Mouse (Mus musculus) macrophage (primary cell): ENCODE measurements around the gene Togaram2. TPM values are rescaled to one million over a fixed set of nuclear protein-coding genes. Genes with fewer than 3 reads are reported as not detected.
"Not testable (repeated sequence)": the region's sequence is repeated elsewhere in the genome, so short reads cannot be mapped to it uniquely, and the experiment has no call there.

Experiments used
- H3K27ac ChIP-seq: fragments of 350-480 bp; formaldehyde crosslinking; 2 replicates; pipeline ENCODE4 v1.9.0; 2021
- H3K36me3 ChIP-seq: fragments of 350-480 bp; formaldehyde crosslinking; 2 replicates; pipeline ENCODE4 v1.9.0; 2021; ENCODE audit errors: inconsistent target
- H3K4me3 ChIP-seq: fragments of 350-480 bp; formaldehyde crosslinking; 2 replicates; pipeline ENCODE4 v1.9.0; 2021; ENCODE audit errors: inconsistent target
- H3K79me2 ChIP-seq: fragments of 350-480 bp; formaldehyde crosslinking; 2 replicates; pipeline ENCODE4 v1.9.0; 2021; ENCODE audit errors: inconsistent target
- WGBS: methylation state at CpG from one replicate; pipeline ENCODE4 v1.1.7; 2026; ENCODE audit warnings: inconsistent platforms; ENCODE audit not compliant: missing documents; 5-methylcytosine and 5-hydroxymethylcytosine counted together
- polyA plus RNA-seq: library from polyadenylated mRNA; stranded (reverse); fragments of 250-400 nt; gene quantifications from 3 replicates; pipeline ENCODE4 v1.2.4, GENCODE M21; 2018; ENCODE audit warnings: inconsistent platforms

Gene Togaram2
- polyA plus RNA-seq, 1 experiment from 2014 or later: not detected

DNA sequence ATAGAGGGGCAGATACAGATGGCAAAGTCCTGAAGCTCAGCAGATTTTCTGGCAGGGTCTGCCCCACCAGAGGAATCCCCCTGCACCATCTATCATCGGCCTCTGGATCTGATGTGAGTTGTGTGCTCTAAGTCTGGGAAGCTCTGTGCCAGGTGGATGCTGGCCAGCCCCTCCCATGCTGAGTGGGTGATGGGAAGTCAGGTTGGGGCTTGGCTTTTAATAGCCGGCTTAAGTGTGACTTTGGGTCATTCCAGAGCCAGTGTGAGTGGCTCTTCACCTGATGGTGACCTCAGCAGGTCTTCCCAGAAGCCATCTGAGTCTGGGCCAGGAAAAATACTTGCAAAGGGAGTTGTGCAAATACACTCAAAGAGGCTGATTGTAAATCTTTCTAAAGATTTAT lies 57.6 kb downstream of the Togaram2 start:
- Histone ChIP-seq H3K4me3 (no peak overlapping the region), H3K36me3 (no peaks in the 10 kb centered on the region), H3K27ac (no peak overlapping the region), H3K79me2 (no peaks in the 10 kb centered on the region)
- WGBS: 78% methylated on average over 2 of the region's 2 CpGs

DNA sequence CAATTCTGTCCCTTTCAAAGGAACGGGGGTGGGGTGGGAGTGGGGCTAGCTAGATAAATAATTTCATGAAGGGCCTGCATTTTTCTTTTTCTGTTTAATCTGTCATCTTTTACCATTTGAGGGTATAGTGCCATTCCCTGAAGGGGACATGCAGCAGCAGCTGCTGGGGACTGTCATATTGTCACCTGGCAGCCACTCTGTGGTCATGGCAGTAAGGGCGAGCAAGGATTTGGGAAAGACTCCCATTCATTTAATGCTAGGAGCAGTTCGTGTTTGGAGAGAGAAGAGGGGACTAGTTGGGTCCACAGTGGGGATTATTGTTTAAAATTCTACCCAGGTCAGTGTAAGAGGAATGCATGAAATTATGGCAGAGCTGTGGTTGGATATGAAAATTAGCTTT lies 63.4 kb downstream of the Togaram2 start:
- H3K27ac ChIP-seq: no peak overlapping the region
- H3K4me3 ChIP-seq: no peak overlapping the region
- no peaks in the 10 kb centered on the region for H3K79me2 ChIP-seq
- H3K36me3 ChIP-seq: no peaks in the 10 kb centered on the region
- WGBS: 81% methylated on average over 3 of the region's 3 CpGs

DNA sequence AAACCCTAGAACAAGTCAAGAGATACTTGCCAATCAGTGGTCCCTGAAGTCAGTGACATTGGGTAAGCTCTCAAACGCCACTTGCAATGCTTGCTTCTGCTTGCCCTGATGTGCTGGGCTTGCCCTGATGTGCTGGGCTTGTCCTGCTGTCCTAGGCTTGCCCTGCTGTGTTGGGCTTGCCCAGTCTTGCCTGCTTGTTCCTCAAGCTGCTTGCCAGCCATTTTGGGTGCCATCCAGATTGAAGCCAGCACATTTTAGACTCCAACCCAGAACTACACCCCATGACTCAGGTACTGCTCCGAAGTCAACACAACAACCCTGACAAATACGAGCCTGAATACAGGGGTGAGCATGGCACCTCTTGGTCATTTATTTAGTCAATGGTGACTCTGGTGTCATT lies 69.1 kb downstream of the Togaram2 start:
- WGBS: 100% methylated on average over 3 of the region's 3 CpGs
- no peaks in the 10 kb centered on the region for H3K79me2 ChIP-seq

DNA sequence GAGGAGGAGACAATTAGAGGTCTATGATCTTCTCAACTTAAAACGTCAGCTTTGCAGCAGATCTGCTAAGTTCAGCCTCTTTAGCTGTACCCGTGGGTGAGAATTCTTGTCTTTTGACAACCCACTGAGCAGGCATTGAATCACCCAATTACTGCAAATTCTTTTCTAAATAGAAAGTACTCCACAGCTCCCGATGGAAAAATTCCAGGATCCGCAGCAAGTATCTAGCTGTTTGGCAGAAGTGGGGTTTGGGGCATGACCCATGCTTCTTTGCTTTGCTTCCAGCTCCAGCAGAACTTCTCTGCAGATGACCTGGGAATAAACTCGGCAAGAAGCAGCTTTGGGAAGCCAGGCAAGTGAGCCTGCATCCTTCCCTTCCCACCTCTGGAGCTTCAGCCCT lies 69.9 kb downstream of the Togaram2 start:
- Histone ChIP-seq H3K79me2 (no peaks in the 10 kb centered on the region), H3K4me3 (no peak overlapping the region), H3K36me3 (no peaks in the 10 kb centered on the region), H3K27ac (no peak overlapping the region)
- 84% methylated on average over 5 of the region's 5 CpGs for WGBS

More for the DNA sequence above, 69.1 kb downstream of the Togaram2 start:
- no peak overlapping the region for H3K27ac ChIP-seq
- H3K4me3 ChIP-seq: no peak overlapping the region
- no peaks in the 10 kb centered on the region for H3K36me3 ChIP-seq

DNA sequence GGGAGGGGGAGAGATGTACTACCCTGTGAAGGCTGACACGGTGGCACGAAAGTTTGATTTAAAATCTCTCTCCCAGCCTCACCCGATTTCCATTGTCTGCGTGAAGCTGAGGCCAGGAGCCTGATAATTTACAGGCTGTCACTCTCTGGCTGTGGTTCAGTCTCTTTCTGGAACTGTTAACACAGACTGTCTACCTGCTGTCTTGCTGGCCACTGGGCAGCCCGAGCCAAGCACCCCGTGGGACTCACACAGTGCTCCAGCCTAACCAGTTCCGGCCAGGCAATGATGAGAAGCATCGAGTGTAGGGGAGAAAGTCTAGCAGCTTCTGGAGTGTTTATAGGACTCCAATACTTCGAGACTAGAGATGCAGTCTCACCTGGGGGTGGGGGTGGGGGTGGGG lies 73.1 kb downstream of the Togaram2 start:
- H3K4me3 ChIP-seq: no peak overlapping the region
- H3K27ac ChIP-seq: no peak overlapping the region
- 82% methylated on average over 9 of the region's 9 CpGs for WGBS
- H3K79me2 ChIP-seq: no peaks in the 10 kb centered on the region
- no peaks in the 10 kb centered on the region for H3K36me3 ChIP-seq

DNA sequence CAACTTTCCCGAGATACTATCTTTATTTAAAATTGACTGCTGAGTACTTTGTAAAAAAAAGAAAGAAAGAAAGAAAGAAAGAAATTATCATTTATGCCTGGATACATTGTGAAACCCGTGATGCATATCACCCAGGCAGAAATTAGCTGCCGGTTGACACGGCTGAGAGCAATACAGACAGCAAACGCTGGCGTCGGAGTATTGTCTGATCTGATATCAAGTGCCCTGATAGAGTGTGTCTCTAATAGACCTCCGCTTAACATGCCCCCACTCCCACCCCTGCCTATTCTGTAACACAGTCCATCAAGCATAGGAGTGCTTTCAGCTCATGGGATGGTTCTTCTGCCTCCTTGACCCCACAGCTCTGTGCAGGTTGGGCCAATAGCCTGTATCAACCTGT lies 74.5 kb downstream of the Togaram2 start:
- H3K27ac ChIP-seq: no peak overlapping the region
- no peak overlapping the region for H3K4me3 ChIP-seq
- WGBS: 90% methylated on average over 8 of the region's 8 CpGs
- H3K79me2 ChIP-seq: no peaks in the 10 kb centered on the region
- H3K36me3 ChIP-seq: no peaks in the 10 kb centered on the region

DNA sequence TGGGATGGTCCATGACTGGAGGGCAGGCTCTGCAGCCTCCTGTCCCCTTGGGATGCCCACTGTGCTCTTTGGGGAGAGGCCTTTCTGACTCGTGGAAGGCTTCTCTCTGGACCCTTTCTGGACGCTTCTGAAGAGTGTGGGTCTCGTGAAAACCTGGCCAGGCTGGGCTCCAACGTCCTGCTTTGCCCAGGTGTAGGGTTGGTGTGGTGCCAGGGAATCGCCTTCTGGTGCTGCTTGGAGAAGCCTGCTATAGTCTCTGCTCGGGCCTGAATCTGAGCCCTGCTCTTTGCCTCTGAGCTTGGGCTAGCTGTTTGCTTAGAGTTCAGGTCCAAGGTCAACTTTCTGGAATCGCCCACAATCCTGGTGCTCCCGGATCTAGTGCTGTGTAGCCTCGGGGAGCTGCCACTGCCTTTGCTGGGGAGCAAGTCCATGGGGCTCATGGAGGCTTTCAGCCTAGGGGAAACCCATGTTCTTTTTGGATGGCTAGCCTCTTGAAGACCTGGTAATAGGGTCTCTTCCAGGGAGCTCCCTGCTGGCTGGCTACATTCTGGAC lies 76.6 kb downstream of the Togaram2 start:
- no peaks in the 10 kb centered on the region for H3K79me2 ChIP-seq
- no peak overlapping the region for H3K27ac ChIP-seq
- no peak overlapping the region for H3K4me3 ChIP-seq
- no peaks in the 10 kb centered on the region for H3K36me3 ChIP-seq
- WGBS: 82% methylated on average over 8 of the region's 9 CpGs

DNA sequence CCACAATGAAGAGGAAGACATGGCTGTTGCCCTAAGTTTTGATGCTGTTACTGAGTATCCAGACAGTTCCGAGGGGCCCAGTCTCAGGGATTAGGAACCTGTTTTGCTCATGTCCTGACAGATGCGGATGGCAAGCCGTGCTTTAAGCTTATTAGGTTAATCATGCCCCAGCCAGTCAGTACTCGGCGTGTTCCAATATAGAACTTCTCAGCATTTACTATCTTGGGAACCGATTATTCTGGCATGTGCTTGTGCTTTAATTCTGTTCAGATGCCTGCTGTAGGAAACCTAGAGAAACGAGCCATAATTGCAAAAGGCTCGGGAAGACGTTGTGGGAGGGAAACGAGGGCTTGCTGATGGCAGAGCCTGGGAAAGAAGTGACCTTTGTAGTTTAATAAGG lies 79.8 kb downstream of the Togaram2 start, which contains the start of gene Pcare:
Gene Pcare (minus strand): TSS at position 64 of the 400 bp plus-strand sequence.
- Histone ChIP-seq H3K27ac (no peak within 1 kb of the TSS), H3K79me2 (no peaks in the 10 kb centered on the region), H3K36me3 (no peaks in the 10 kb centered on the region), H3K4me3 (no peak within 1 kb of the TSS)
- WGBS: 93% methylated on average over 10 of the region's 10 CpGs

DNA sequence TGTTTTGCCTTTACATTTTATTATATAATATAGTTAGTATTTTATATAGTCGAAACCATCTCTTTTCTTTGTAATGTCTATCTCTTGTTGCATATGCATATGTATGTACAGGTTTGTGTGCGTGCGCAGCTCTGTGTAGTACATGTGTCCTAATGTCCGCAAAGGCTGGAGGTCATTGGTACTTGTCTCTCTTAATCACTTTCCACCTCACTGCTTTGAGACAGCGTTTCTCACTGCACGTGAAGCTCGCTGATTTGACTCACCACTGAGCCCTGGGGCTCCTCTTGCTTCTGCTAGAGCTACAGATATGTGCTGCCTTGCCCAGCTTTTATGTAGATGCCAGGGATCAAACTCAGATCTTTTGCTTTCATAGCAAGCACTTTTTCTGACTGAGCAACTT lies 87.5 kb downstream of the Togaram2 start:
- Histone ChIP-seq H3K36me3 (no peaks in the 10 kb centered on the region), H3K79me2 (no peaks in the 10 kb centered on the region), H3K4me3 (no peak overlapping the region), H3K27ac (no peak overlapping the region)
- 95% methylated on average over 7 of the region's 7 CpGs for WGBS

DNA sequence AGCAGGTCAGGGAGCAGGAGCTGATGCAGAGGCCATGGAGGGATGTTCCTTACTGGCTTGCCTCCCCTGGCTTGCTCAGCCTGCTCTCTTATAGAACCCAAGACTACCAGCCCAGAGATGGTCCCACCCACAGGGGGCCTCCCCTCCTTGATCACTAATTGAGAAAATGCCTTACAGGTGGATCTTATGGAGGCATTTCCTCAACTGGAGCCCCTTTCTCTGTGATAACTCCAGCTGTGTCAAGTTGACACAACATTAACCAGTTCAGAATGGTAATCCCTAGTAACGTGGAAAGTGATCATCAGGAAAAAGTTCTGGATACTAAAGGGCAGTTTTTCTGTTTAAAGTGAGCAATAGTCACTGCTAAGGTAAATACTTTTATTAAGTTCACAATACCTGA lies 95.1 kb downstream of the Togaram2 start, which contains the start of gene Clip4:
Gene Clip4 (plus strand): TSS at position 301 of the 400 bp plus-strand sequence.
- H3K79me2 ChIP-seq, H3K36me3 ChIP-seq, H3K27ac ChIP-seq, H3K4me3 ChIP-seq: not testable (repeated sequence)
- 86% methylated on average over 1 of the region's 1 CpGs for WGBS

DNA sequence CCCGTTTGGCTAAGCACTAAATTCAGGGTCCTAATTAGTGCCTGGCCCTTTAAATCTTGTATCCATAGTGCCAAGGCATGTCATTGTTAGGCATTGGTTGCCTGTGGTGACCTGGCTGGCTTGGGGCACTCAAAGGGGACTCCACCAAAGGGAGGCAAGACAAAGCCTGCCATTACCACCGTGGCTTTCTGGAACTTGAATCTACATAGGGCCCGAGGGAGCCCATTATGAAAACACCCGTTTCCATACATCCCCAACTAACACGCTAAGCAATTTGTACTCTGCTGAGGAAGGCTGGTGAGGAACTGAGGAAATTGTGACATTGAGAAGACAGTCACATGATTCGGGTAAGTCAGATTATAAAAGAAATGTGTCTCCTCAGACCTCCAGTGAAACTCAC lies 96.5 kb downstream of the Togaram2 start:
- Histone ChIP-seq H3K79me2 (no peaks in the 10 kb centered on the region), H3K4me3 (no peak overlapping the region), H3K27ac (no peak overlapping the region), H3K36me3 (no peaks in the 10 kb centered on the region)
- 69% methylated on average over 6 of the region's 6 CpGs for WGBS

DNA sequence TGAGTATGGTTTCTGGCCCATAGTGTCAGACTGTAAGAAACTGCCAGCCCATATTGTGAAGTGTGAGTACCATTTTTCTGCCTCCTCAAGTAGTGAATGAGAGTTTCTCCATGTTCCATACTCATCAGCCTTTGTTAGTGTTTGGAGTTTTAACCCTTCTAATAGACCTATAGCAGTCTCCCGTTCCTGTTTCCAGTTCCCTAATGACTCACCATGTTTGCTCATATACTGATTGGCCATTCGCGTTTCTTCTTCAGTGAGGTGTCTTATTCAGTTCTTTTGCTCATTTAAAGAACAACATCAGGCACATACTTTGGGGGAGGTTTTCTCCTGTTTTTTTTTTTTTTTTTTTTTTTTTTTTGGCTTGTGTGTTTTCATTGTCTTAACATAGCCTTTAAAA lies 97.6 kb downstream of the Togaram2 start:
- Histone ChIP-seq H3K79me2 (no peaks in the 10 kb centered on the region), H3K36me3 (no peaks in the 10 kb centered on the region), H3K4me3 (no peak overlapping the region), H3K27ac (no peak overlapping the region)
- 79% methylated on average over 3 of the region's 3 CpGs for WGBS

DNA sequence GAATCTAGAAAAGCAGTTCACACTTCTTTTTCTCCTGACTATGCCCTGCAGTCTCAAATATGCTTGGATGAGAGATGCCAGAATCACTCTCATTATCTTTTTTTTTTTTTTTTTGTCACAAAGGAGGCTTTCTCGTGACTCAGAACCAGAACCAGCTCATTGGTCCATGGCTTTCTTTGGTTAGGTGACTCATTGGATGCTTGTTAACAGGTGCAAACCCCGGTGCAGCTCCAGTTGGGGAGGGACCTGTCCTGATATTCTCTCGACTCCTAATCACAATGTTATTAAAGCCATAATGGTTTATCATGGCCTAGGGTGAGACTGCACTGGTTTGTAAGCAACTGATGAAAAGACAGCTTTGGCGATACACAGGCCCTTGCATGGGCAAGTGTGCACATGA lies 101.1 kb downstream of the Togaram2 start:
- Histone ChIP-seq H3K27ac (no peak overlapping the region), H3K36me3 (no peaks in the 10 kb centered on the region), H3K4me3 (no peak overlapping the region), H3K79me2 (no peaks in the 10 kb centered on the region)
- 86% methylated on average over 4 of the region's 4 CpGs for WGBS

DNA sequence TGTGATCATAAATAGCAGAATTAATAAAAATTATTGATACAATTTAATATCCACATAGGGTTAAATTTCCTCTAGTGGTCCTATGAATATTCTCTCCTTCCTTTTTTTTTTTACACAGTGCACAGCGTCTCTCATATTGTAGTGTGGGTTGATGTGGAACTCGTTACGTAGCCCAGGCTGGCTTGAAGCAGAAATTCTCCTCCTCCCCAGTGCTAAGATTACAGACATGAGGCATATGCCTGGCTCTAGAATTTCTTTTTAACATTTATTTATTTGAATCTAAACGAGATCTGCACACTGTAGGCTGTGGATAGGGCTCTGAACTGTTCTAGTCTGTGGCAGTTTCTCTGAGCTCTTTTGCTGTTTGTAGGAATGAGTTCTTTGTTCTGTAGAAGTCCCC lies 102.2 kb downstream of the Togaram2 start:
- WGBS: 67% methylated on average over 4 of the region's 4 CpGs
- Histone ChIP-seq H3K79me2 (no peaks in the 10 kb centered on the region), H3K27ac (no peak overlapping the region), H3K4me3 (no peak overlapping the region), H3K36me3 (no peaks in the 10 kb centered on the region)

DNA sequence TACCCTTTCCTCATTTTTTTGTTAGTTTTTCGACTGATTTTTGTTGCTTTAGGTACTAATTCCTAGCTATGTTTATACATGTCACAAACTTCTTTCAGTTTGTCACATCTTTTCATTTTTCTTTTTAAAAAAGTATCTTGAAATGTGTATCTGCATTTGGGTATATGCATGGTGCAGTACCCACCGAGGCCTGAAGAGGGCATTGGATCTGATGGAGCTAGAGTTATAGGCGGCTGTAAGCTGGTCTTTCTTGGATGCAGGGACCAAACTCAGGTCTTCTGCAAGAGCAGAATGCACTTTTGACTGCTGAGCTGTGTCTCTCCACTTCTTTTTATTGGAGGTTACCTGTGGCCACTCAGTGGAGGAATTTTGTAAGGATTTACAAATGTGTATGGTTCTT lies 105.6 kb downstream of the Togaram2 start:
- 87% methylated on average over 3 of the region's 3 CpGs for WGBS
- no peaks in the 10 kb centered on the region for H3K36me3 ChIP-seq
- no peak overlapping the region for H3K4me3 ChIP-seq

More for the DNA sequence above, 105.6 kb downstream of the Togaram2 start:
- H3K79me2 ChIP-seq: no peaks in the 10 kb centered on the region
- no peak overlapping the region for H3K27ac ChIP-seq
